Mouse (Mus musculus) kidney, adult 8-10 months (tissue): ENCODE results near the gene Map3k7.
A peak's percentile ranks its signal among the peaks of the same experiment; 100 is the strongest.
"Not testable (repeated sequence)": the region's sequence is repeated elsewhere in the genome, so short reads cannot be mapped to it uniquely, and the experiment has no call there.

ENCODE experiments used
- DNase-seq, 2 experiments: peaks; one replicate each; pipeline ENCODE4 v3.0.0; 2022

The Map3k7 gene

DNA sequence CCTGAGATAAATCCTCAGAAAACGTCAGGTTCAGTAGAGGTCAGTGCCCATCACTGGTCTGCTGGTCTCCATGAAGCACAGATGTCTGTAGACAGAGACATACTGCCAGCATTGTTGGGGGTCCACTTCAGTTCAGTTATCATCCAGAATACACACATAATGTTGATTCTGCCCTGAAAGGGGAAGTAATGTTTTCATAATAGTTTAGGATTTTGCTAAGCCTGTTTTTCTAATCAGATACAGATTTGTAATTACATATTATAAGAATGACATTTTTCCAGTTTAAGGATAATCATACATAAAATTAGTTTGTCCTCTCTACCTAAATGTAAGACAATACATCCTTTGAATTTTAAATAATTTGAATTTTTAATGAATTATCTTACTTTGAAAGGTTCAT, 30.0 kb downstream of the Map3k7 start:
- DNase-seq = no peak

- no peak for DNase-seq
Observed at GRCm38 (mm10) chr4:32001498-32001897, 37.6 kb downstream of the Map3k7 start.

GRCm38 (mm10) chr4:32004773-32005591, 41.1 kb downstream of the Map3k7 start:
- no peak for DNase-seq

DNA sequence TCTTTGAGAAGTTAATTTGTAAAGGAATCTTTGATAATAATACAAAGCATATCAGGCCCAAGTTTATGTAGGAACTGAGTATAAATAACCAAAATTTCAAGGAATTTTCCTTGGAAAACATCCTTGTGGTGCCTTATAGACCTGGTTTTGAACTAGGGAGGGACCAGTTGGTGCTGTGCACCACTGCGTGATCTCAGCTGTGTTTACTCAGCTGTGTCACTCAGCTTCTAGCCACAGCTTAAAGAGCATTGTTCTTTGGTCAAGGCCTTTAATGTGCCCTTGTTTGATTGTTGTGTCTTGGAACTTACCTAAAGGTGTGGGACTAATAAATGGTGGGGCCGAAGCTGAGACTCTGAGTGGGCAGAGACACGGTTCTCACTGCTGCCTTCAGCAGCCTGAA, 43.3 kb downstream of the Map3k7 start:
- DNase-seq = no peak

- DNase-seq = no peak
Observed at GRCm38 (mm10) chr4:32008095-32008494, 44.2 kb downstream of the Map3k7 start.

GRCm38 (mm10) chr4:32010808-32011207, 46.9 kb downstream of the Map3k7 start:
- DNase-seq = no peak

GRCm38 (mm10) chr4:32011218-32011973, 47.5 kb downstream of the Map3k7 start:
- no peak for DNase-seq

DNA sequence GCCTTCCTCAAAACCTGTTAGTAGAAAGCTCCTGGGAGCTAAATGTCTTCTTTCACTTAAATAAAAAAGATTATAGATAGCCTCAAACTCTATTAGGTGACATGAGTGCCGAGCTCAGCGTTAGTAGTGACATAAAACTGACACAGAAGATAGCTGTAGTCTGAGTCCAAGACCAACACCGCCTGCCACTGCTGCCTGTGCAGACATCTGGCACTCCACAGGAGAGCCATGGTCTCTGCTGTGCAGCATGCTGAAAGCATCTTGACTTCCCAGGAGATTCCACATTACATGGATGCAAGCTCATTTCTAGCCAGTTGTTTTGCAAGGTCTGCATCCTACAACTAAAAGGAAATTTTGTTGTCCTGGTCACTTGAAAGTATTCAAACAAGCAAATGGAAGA, 57.2 kb downstream of the Map3k7 start:
- DNase-seq = no peak

- no peak for DNase-seq
Observed at GRCm38 (mm10) chr4:32022321-32022720, 58.4 kb downstream of the Map3k7 start.

DNA sequence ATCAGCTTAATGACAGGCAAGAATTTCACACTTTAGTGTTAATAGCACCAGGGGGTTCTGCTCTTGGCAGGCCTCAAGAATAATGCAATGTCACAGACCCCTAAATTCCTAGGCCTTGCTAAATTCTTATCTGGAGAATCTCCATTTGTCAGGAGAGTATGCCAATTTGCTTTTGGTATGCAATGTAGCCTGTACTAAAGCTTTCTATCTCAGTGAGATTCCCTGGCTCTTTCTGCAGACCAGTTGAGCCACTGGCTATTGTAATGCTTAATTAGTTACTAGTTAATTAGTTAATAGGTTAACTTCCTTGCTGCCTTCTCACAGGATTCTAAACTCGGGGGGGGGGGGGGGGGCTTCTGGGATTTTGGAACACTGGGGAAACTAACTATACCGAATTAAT, 60.3 kb downstream of the Map3k7 start:
- DNase-seq = not testable (repeated sequence)

- no peak for DNase-seq
Observed at GRCm38 (mm10) chr4:32025105-32025504, 61.2 kb downstream of the Map3k7 start.

GRCm38 (mm10) chr4:32027094-32027493, 63.2 kb downstream of the Map3k7 start:
- no peak for DNase-seq

- DNase-seq = no peak
Observed at GRCm38 (mm10) chr4:32037267-32037666, 73.4 kb downstream of the Map3k7 start.

GRCm38 (mm10) chr4:32041741-32042452, 78.0 kb downstream of the Map3k7 start:
- DNase-seq = no peak

- DNase-seq = peak in 1 of 2 experiments; percentile 21
Observed at GRCm38 (mm10) chr4:32045234-32045633, 81.3 kb downstream of the Map3k7 start.

- DNase-seq = no peak
Observed at GRCm38 (mm10) chr4:32049824-32050223, 85.9 kb downstream of the Map3k7 start.

DNA sequence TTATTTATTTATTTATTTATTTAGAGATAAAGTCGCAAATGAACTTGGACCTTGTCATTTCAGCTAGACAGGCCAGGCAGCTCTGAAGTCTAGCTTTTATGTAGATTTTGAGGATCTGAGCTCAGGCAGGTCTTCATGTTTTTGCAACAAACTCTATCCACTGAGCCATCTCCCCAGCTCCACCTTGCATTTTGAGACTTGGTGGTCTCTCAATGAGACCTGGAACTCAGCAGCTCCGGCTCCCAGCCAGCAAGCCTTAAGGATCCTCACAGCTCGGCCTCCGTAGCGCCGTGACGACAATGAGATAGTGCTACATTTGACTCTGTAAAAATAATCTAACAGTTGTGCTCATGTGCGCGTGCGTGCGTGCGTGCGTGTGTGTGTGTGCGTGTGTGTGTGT, 89.3 kb downstream of the Map3k7 start:
- DNase-seq = no peak

DNA sequence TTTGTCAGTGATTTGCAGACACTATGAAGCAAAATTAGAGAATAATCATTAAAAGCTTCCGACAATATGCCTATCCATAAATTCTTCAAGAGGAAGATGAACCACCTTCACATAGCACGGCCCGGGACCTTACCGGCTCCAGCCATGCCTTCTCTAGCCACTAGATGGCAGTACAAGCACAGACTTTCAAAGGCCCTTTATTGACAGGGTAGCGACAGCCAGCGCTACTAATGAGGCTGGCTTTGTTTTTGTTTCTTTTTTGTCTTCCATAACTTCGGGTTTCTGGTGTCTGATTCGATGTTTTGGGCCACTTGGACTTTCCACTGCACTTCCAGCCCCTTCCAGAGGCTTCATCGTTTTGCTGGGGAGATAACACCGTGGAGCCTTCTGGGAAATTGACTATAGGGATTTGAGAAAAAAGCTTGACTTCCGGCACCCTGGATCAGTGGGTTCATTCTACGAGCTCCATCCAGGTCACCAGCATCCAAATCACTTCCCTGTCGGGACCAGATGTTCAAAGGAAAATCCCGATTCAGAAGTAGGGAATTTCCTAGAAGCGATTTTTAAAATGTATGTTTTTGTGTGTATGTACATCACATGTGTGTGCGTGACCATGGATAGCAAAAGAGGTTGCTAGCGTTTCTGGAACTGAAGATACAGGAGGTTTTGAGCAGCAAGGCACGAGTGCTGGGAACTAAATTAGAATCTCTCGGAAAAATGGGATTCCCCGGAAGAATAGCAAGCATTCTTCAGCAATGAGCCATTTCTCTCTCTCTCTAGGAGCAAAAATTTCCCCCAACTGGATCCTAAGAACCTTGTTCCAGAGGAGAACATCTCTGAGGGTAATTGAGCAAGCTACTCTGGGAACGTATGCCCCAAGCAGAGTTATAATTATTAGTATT, 91.5 kb downstream of the Map3k7 start:
- DNase-seq = peak; percentile 73 to 90

- no peak for DNase-seq
Observed at GRCm38 (mm10) chr4:32056441-32056840, 92.5 kb downstream of the Map3k7 start.

DNA sequence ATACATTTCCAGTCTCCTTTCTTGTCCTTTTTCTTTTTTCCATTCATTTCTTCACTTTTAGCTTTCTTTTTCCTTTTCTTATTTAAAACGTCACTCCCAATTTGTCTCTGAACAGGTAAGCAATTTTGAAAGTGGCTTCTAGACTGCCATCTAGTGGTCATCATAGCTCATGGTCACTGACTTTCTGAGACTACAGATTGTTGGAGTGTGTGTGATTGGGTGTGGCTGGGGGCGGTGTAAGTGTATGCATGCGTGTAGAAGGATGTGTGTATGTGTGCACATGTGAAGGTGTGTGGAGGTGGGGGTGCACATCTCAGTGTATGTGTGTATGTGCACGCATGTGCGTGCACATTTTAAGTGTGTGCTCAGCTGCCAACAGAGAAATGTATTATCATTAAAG, 93.2 kb downstream of the Map3k7 start:
- peak; percentile 21 for DNase-seq

- no peak for DNase-seq
Observed at GRCm38 (mm10) chr4:32060686-32061085, 96.8 kb downstream of the Map3k7 start.

- no peak for DNase-seq
Observed at GRCm38 (mm10) chr4:32062381-32063059, 98.6 kb downstream of the Map3k7 start.
